Mouse (Mus musculus): ENCODE measurements around the gene Ssxb2.
"Not testable (repeated sequence)": the region's sequence is repeated elsewhere in the genome, so short reads cannot be mapped to it uniquely, and the experiment has no call there.

The Ssxb2 gene

DNA sequence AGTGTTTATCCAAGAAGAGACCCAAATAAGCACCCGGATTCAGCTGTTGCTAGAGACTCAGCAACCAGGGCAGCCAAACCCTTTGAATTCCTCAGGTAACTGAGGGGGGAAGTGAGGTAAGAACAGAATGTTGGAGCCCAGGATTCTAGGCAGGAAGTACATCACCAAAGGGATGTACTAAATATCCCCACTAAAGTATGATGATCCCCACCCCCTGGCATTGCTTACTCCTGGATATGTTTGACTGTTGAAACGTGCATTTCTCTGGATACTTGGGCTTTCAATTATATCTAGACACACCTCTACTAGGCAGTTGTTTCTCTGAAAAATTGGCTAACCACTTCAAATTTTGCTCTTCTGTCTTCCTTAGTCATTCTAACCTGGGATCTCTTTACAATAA lies at the start of gene Ssxb2:
TSS of gene Ssxb2 (minus strand) at position 101 of the 400 bp plus-strand sequence.
- not testable (repeated sequence) for DNase-seq (ENCODE audit: low spot score)

DNA sequence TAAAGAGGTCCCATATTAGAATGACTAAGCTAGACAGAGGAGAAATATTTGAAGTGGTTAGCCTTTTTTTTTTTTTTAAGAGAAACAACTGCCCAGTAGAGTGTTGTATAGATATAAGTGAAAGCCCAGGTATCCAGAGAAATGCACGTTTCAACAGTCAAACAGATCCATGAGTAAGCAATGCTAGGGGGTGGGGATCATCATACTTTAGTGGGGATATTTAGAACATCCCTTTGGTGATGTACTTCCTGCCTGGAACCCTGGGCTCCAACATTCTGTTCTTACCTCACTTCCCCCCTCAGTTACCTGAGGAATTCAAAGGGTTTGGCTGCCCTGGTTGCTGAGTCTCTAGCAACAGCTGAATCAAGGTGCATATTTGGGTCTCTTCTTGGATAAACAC lies 48.5 kb downstream of the Ssxb2 start, which contains the start of gene Ssxb1:
TSS of gene Ssxb1 (plus strand) at position 301 of the 400 bp plus-strand sequence.
- DNase-seq (ENCODE audit: low spot score) = not testable (repeated sequence)
